Mouse (Mus musculus): ENCODE data around the gene Txnrd3. TPM values are rescaled to one million over a fixed set of nuclear protein-coding genes. Genes with fewer than 3 reads are reported as not detected.
A peak's percentile ranks its signal among the peaks of the same experiment; 100 is the strongest.

Txnrd3 gene
- total and polyA plus RNA-seq, 2 experiments from 2014 or later = 15.0 to 18.8 TPM

DNA sequence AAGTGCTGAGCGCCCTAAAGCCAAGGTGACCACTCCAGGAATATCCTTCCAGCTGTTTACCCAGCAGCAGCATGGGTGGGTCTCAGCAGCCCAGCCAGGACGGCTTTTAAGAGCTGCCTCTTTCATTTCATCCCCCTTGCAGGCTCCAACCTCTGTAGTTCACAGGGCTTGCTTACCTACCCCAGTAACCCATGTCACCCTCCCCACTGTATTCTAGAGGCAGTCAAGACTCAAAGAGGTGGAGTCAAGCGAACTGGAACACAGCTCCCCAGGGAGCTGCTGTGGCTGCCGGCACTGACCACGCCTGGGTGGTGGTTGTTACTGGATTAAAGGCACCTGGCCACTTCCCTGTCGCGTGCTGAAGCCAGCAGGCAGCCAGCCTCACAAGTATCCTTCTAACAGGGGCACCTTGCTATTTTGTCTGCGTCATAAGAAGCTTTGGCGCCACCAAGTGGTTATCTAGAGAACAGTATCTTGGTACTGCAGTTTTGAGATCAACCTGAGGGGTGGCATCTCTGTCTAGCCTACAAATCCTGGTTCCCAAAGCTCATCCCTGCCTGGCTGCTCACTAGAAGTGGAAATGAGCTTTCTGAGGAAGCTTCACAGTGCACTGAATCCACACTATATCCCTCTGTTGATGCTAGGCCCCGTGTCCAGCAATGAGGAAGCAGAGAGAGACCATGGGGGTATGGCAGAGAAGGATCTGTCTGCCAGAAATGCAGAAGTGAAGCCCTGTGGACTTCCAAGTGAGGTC, 11.8 kb upstream of the Txnrd3 start:
- WGBS = 12% methylated on average over 10 of the region's 10 CpGs
- no peak overlapping the region for H3K4me2 ChIP-seq (ENCODE audit: low read depth, low read length)
- no peaks in the 10 kb centered on the region for H3K36me3 ChIP-seq (ENCODE audit: insufficient read depth, low read length)
- no peak overlapping the region for H3K27ac ChIP-seq
- H3K27me3 ChIP-seq (ENCODE audit: insufficient read depth, low read length) = no peaks in the 10 kb centered on the region
- no peaks in the 10 kb centered on the region for H3K9me3 ChIP-seq (ENCODE audit: low read length)
- H3K4me1 ChIP-seq (ENCODE audit: insufficient read depth, low read length) = no peaks in the 10 kb centered on the region
- peak; percentile 94 for DNase-seq (ENCODE audit: low spot score)
- ATAC-seq = peak; percentile 88
- peak; percentile 96 for TF ChIP-seq CTCF (IDR thresholded peaks at IDR 0.05; ENCODE audit: low read depth)
- no peak overlapping the region for H3K9ac ChIP-seq (replicated peaks; ENCODE audit: low read length)
- no peak overlapping the region for H3K4me3 ChIP-seq (ENCODE audit: low read length)

DNA sequence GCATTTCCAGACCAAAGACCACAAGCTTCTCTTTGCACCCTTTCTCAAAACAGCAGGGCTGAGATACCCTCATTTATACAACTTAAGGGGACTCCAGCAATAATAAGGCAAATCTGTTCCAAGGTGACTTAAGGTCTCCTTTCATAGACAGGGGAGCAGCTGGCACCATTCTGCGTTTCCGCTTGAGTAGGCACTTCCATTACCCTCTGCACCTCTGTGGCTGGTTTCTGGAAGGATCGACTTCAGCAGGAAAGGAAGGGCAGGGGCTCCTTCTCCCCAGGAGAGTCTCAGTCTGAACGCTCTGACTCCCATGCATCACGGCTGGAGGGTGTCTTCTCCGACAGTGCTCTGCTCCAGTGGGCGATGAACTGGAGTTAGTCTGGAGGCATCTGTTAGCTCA, 10.7 kb upstream of the Txnrd3 start:
- H3K4me2 ChIP-seq (ENCODE audit: low read depth, low read length) = no peak overlapping the region
- no peak for TF ChIP-seq CTCF (IDR thresholded peaks at IDR 0.05; ENCODE audit: low read depth)
- no peaks in the 10 kb centered on the region for H3K27me3 ChIP-seq (ENCODE audit: insufficient read depth, low read length)
- H3K27ac ChIP-seq = no peak overlapping the region
- no peak overlapping the region for H3K4me3 ChIP-seq (ENCODE audit: low read length)
- H3K36me3 ChIP-seq (ENCODE audit: insufficient read depth, low read length) = no peaks in the 10 kb centered on the region
- 42% methylated on average over 7 of the region's 7 CpGs for WGBS
- no peaks in the 10 kb centered on the region for H3K9me3 ChIP-seq (ENCODE audit: low read length)
- DNase-seq (ENCODE audit: low spot score) = no peak
- ATAC-seq = no peak
- no peaks in the 10 kb centered on the region for H3K4me1 ChIP-seq (ENCODE audit: insufficient read depth, low read length)
- no peak overlapping the region for H3K9ac ChIP-seq (replicated peaks; ENCODE audit: low read length)

DNA sequence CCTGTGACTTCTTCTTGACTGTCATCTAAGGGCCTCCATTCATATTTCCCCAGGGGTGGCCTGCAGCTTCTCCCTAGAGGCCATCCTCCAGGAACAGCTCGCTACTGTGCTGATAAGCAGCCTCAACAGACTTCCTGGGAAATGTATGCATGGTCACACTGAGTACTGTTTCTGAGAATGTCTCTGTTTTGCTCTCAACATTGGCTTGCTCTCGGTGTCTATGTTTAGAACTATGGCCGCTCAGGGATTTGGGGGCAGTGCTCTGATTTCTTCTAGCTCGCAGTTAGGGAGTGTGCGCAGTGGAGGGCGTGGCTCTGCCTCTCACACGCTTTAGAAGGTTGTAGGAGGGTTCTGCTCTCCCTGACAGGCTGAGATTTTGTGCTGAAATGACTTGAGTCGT, 9.4 kb upstream of the Txnrd3 start:
- no peak for TF ChIP-seq CTCF (IDR thresholded peaks at IDR 0.05; ENCODE audit: low read depth)
- Histone ChIP-seq H3K27me3 (ENCODE audit: insufficient read depth, low read length) (no peaks in the 10 kb centered on the region), H3K27ac (no peak overlapping the region), H3K9ac (replicated peaks; ENCODE audit: low read length) (no peak overlapping the region), H3K9me3 (ENCODE audit: low read length) (no peaks in the 10 kb centered on the region), H3K4me1 (ENCODE audit: insufficient read depth, low read length) (no peaks in the 10 kb centered on the region), H3K36me3 (ENCODE audit: insufficient read depth, low read length) (no peaks in the 10 kb centered on the region), H3K4me3 (ENCODE audit: low read length) (no peak overlapping the region), H3K4me2 (ENCODE audit: low read depth, low read length) (no peak overlapping the region)
- WGBS = 51% methylated on average over 8 of the region's 8 CpGs
- no peak for DNase-seq (ENCODE audit: low spot score)
- ATAC-seq = no peak

DNA sequence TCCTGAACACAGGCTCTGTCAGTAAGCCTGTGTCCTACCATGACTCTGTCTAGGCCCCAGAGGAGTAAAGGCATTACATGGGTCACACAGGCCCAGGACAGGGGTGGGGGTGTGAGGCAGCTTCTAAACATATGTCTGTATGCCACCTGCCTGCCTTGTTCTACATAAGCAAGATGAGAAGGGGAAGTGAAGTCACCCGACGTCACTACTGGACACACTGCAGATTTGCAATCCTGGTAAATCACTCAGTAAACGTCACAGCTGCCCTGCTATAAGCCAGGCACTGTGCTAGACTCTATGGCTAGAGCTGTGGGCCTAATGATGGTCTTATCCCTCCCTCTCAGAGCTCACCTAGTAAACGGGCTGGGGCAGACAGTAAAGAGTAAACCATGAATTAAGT, 5.8 kb upstream of the Txnrd3 start:
- TF ChIP-seq CTCF (IDR thresholded peaks at IDR 0.05; ENCODE audit: low read depth) = no peak

DNA sequence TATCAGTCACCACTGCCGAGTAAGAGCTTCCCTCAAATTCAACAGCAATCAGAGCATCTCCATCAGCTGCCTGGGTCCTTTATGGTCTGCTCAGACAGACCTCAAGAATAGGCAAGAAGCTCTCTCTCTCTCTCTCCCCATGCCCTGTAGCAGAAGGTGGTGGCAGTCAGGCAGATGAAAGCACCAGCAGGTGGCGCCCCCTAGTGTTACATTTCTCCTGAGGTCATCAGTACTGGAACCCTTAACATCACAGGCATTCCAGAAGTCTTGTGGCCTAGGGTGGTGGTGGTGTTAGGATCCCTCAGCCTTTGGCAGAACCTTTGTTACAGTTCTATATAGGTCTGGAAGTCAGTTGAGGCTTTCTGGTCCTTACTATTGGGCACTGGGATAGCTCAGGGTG, 4.8 kb upstream of the Txnrd3 start:
- ATAC-seq (no peak), DNase-seq (ENCODE audit: low spot score) (peak; percentile 46)
- Histone ChIP-seq H3K4me1 (ENCODE audit: insufficient read depth, low read length) (no peaks in the 10 kb centered on the region), H3K9ac (replicated peaks; ENCODE audit: low read length) (no peak overlapping the region), H3K27ac (no peak overlapping the region), H3K36me3 (ENCODE audit: insufficient read depth, low read length) (no peaks in the 10 kb centered on the region), H3K9me3 (ENCODE audit: low read length) (no peaks in the 10 kb centered on the region), H3K27me3 (ENCODE audit: insufficient read depth, low read length) (no peaks in the 10 kb centered on the region), H3K4me2 (ENCODE audit: low read depth, low read length) (no peak overlapping the region), H3K4me3 (ENCODE audit: low read length) (no peak overlapping the region)
- TF ChIP-seq CTCF (IDR thresholded peaks at IDR 0.05; ENCODE audit: low read depth) = peak; percentile 65
- 42% methylated on average over 2 of the region's 2 CpGs for WGBS

More for the DNA sequence above, 5.8 kb upstream of the Txnrd3 start:
- ATAC-seq (no peak), DNase-seq (ENCODE audit: low spot score) (no peak)
- Histone ChIP-seq H3K9me3 (ENCODE audit: low read length) (no peaks in the 10 kb centered on the region), H3K4me2 (ENCODE audit: low read depth, low read length) (no peak overlapping the region), H3K9ac (replicated peaks; ENCODE audit: low read length) (no peak overlapping the region), H3K27ac (no peak overlapping the region), H3K4me1 (ENCODE audit: insufficient read depth, low read length) (no peaks in the 10 kb centered on the region), H3K27me3 (ENCODE audit: insufficient read depth, low read length) (no peaks in the 10 kb centered on the region), H3K4me3 (ENCODE audit: low read length) (no peak overlapping the region), H3K36me3 (ENCODE audit: insufficient read depth, low read length) (no peaks in the 10 kb centered on the region)
- WGBS = 83% methylated on average over 4 of the region's 4 CpGs

DNA sequence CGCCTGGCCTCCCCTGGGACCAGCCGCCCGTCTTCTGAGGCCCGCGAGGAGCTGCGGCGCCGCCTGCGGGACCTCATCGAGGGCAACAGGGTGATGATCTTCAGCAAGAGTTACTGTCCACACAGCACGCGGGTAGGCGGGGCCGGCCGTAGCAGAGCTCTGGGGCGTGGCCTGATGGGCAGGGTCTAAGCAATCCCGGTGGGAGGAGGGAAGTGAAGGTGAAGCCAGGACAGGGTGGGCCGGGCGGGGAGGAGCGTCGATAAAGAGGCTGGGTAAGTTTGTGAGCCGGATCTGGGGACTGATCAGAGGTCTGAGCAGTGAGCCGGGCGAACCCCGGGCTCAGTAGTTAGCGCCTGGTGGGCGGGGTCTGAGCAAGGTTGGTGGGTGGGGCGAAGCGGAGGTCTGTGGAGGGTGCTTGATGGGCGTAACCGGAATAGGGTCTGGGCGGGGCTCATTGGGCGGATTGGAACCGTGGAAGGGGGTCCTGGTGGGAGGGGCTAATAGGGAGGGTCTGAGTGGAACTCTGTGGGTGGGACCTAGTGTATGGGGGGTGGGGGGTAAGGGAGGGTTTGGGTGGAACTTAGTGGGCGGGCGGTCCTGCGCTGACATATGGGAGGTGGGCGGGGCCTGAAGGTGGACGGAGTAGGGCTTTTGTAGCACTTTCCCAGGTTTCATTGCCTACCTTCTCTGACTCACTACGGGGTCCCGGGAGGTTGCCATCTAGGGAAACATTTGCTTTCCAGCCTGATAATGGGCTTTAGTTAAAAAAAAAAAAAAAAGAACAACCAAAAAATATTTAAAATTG, 685 bp downstream of the Txnrd3 start:
- H3K27me3 ChIP-seq (ENCODE audit: insufficient read depth, low read length) = no peaks in the 10 kb centered on the region
- H3K4me2 ChIP-seq (ENCODE audit: low read depth, low read length) = peak overlapping the region; percentile 93
- no peaks in the 10 kb centered on the region for H3K36me3 ChIP-seq (ENCODE audit: insufficient read depth, low read length)
- H3K4me1 ChIP-seq (ENCODE audit: insufficient read depth, low read length) = no peaks in the 10 kb centered on the region
- H3K27ac ChIP-seq = peak overlapping the region; percentile 91
- WGBS = under 1% methylated on average over 41 of the region's 41 CpGs
- no peak for TF ChIP-seq CTCF (IDR thresholded peaks at IDR 0.05; ENCODE audit: low read depth)
- H3K9me3 ChIP-seq (ENCODE audit: low read length) = no peaks in the 10 kb centered on the region
- DNase-seq (ENCODE audit: low spot score) (peak; percentile 90), ATAC-seq (peak; percentile 94)
- peak overlapping the region; percentile 79 for H3K9ac ChIP-seq (replicated peaks; ENCODE audit: low read length)
- peak overlapping the region; percentile 69 for H3K4me3 ChIP-seq (ENCODE audit: low read length)

DNA sequence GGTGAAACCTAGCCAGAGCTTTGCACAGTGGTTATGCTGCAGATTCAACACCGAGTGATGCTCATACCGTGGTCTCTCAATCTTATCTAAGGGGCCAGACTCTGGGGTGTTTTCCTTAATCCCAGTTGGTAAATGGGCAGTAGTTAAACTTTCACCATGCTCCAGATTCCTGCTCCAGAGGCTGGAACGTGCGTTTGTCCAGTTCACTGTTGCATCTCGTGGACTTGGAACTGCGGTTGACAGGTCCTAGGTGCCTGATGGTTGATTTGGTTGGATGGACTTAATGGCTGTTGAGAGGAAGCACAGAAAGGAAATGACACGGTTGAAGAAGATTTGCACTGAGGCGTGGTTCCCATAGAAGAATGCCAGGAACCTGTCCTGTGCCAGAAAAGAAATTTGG, 6.1 kb downstream of the Txnrd3 start:
- no peaks in the 10 kb centered on the region for H3K4me1 ChIP-seq (ENCODE audit: insufficient read depth, low read length)
- no peak overlapping the region for H3K9ac ChIP-seq (replicated peaks; ENCODE audit: low read length)
- ATAC-seq (no peak), DNase-seq (ENCODE audit: low spot score) (no peak)
- no peaks in the 10 kb centered on the region for H3K27me3 ChIP-seq (ENCODE audit: insufficient read depth, low read length)
- no peak for TF ChIP-seq CTCF (IDR thresholded peaks at IDR 0.05; ENCODE audit: low read depth)
- H3K9me3 ChIP-seq (ENCODE audit: low read length) = no peaks in the 10 kb centered on the region
- no peaks in the 10 kb centered on the region for H3K36me3 ChIP-seq (ENCODE audit: insufficient read depth, low read length)
- H3K4me3 ChIP-seq (ENCODE audit: low read length) = no peak overlapping the region
- H3K27ac ChIP-seq = no peak overlapping the region
- 86% methylated on average over 8 of the region's 8 CpGs for WGBS
- no peak overlapping the region for H3K4me2 ChIP-seq (ENCODE audit: low read depth, low read length)

All from hindbrain, postnatal 0 days (tissue).